Mouse (Mus musculus) adrenal gland, postnatal 0 days (tissue): Measurements from ENCODE around the gene Bora. TPM values are rescaled to one million over a fixed set of nuclear protein-coding genes. Genes with fewer than 3 reads are reported as not detected.

ENCODE experiments used
- polyA plus RNA-seq: library from polyadenylated mRNA; unstranded; fragments of >200 nt; fragmentation: Nextera tagmentation; extraction: Ambion mirVana; gene quantifications from 2 replicates; pipeline ENCODE4 v1.2.1, GENCODE M21; 2015

Bora gene
- polyA plus RNA-seq: 13.2 and 22.1 TPM in 2 replicates

DNA sequence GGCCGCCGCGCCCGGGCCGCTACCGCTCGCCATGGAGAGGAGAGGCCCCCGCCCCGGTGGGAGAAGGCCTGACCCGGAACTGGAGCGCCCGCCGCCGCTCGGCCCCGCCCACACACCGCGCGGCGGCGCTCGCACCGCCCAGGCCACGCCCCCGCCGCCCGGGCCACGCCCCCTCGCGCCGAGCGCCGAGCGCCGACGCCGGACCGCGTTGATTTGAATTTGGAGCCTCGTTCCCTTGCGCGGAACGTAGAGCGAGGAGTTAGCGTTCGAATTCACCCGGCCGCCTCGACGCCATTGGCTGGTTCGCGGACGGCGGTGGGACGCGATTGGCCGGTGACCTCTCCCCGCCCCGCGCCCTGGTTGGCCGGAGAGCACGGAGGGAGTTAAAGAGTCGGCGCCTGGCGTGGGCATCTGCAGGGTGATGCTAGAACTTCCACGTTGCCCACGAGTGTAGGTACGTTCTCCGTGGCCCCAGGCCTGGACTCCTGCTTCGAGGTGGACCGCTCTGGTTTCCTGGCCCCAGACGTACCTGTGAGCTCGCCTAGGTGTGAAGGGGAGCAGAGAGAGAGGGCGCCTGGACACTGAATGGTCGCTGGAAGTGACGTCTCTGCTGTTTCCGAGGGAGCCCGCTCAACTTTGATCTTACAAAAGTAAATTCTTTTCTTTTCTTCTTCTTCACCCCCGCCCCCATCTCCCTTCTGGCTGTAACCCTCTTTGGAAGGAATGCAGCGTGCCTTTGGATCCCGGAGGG is at the start of gene Bora, which contains the start of gene Mzt1:
TSS of gene Bora (plus strand) at position 192 of the 751 bp plus-strand sequence.
TSS of gene Mzt1 (minus strand) at position 104 of the 751 bp plus-strand sequence.

GRCm38 (mm10) chr14:99099267-99099966 is 53.4 kb downstream of the Bora start, which contains the start of the genes Pibf1 and Dis3:
Gene Pibf1, plus strand, starts transcription at chr14:99099424.
Gene Dis3, minus strand, starts transcription at chr14:99099770.

Other genes starting within 250 kb of the Bora start
- gene Rpl36a-ps1, start 51.9 kb upstream of the Bora start, polyA plus RNA-seq: 5.6 and 7.7 TPM in 2 replicates
- gene Mzt1, start 88 bp upstream of the Bora start, polyA plus RNA-seq: 65.5 and 73.3 TPM in 2 replicates
- gene Pibf1, start 53.2 kb downstream of the Bora start, polyA plus RNA-seq: 18.2 and 19.9 TPM in 2 replicates
- gene Dis3, start 53.5 kb downstream of the Bora start, polyA plus RNA-seq: 12.5 and 13.9 TPM in 2 replicates